Mouse (Mus musculus) ES-Bruce4 (cell line): ENCODE results near the gene Asic1.

Experiments
- CTCF ChIP-seq: IDR thresholded peaks from one replicate; pipeline ENCODE4 v1.8.1; 2011; ENCODE audit warnings: low read depth, low read length
- EP300 ChIP-seq: IDR thresholded peaks from 2 replicates; pipeline ENCODE4 v1.6.1; 2011; ENCODE audit warnings: low read depth, low read length; ENCODE audit not compliant: insufficient read depth
- POLR2A ChIP-seq: IDR thresholded peaks from one replicate; pipeline ENCODE4 v1.8.1; 2011; ENCODE audit warnings: low read length; ENCODE audit not compliant: insufficient read depth

DNA sequence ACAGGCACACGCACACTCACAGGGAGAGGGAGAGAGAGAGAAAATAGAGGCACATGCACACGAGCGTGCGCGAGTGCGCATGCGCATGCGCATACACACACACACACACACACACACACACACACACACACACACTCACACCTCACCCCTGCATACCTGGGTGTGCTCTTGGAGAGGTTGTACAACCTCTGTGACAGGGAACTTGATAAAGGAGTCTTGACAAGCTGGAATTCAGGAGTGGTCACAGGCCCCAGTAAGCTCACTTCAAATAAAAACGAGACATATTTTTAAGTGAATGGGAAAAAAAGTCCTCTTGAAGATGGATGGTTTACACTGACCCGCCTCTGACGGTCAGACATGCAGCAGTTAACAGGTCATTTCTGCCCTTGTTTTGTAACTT lies 48.1 kb upstream of the Asic1 start:
- TF ChIP-seq CTCF (no peak), POLR2A (no peak), EP300 (no peak)
